Mouse (Mus musculus) heart, postnatal 10 days (tissue): ENCODE measurements around the gene AI467606. TPM values are rescaled to one million over a fixed set of nuclear protein-coding genes. Genes with fewer than 3 reads are reported as not detected.

Source experiments
- microRNA-seq, 2 experiments: library from miRNA; unstranded; fragments of <30 nt; microRNA quantifications; one replicate each; pipeline ENCODE4 v1.2.0; 2022
- total RNA-seq, 2 experiments: library from RNA; stranded (reverse); gene quantifications; 2 replicates each; pipeline ENCODE4 v1.2.3; 2021

AI467606 gene
- total RNA-seq, 2 experiments from 2014 or later: 0.94 to 1.5 TPM

Small RNA genes lying within 50 kb of the gene (microRNA-seq; reads per million reads assigned to microRNA genes)
- 0 reads per million in 2 experiments for gene Gm44343

Other genes starting within 250 kb of the AI467606 start
- not detected for gene Doc2a, start 243.9 kb upstream of the AI467606 start, total RNA-seq
- gene Hirip3, start 229.4 kb upstream of the AI467606 start, total RNA-seq: 10 to 100 TPM; 10.3 to 13.8 TPM
- gene Ino80e, start 229.0 kb upstream of the AI467606 start, total RNA-seq: 10 to 100 TPM; 23.8 to 30.0 TPM
- 10 to 100 TPM; 65.6 to 65.7 TPM for gene Taok2, start 206.7 kb upstream of the AI467606 start, total RNA-seq
- gene Tmem219, start 168.4 kb upstream of the AI467606 start, total RNA-seq: 10 to 100 TPM; 16.3 to 17.6 TPM
- 1 to 10 TPM; 7.7 to 9.7 TPM for gene Kctd13, start 162.5 kb upstream of the AI467606 start, total RNA-seq
- not detected for gene Asphd1, start 141.8 kb upstream of the AI467606 start, total RNA-seq
- gene Sez6l2, start 140.8 kb upstream of the AI467606 start, total RNA-seq: 10 to 100 TPM; 23.3 to 30.4 TPM
- 10 to 100 TPM; 73.8 to 82.0 TPM for gene Cdipt, start 115.4 kb upstream of the AI467606 start, total RNA-seq
- under 1 TPM; 0.47 to 0.84 TPM for gene Cdiptos, start 115.3 kb upstream of the AI467606 start, total RNA-seq
- 10 to 100 TPM; 45.3 to 50.1 TPM for gene Mvp, start 76.7 kb upstream of the AI467606 start, total RNA-seq
- not detected for gene Pagr1b, start 74.9 kb upstream of the AI467606 start, total RNA-seq
- gene Pagr1a, start 74.0 kb upstream of the AI467606 start, total RNA-seq: 10 to 100 TPM in 1 of 2 experiments, 1 to 10 TPM in 1; 6.4 to 19.6 TPM
- 10 to 100 TPM; 19.0 to 27.2 TPM for gene Gm42742, start 70.3 kb upstream of the AI467606 start, total RNA-seq
- gene Prrt2, start 70.1 kb upstream of the AI467606 start, total RNA-seq: 1 to 10 TPM; 1.0 to 2.3 TPM
- gene Maz, start 64.3 kb upstream of the AI467606 start, total RNA-seq: 100 to 1,000 TPM; 106 to 113 TPM
- 10 to 100 TPM; 15.3 to 17.6 TPM for gene Kif22, start 48.9 kb upstream of the AI467606 start, total RNA-seq
- gene Zg16, start 4.0 kb upstream of the AI467606 start, total RNA-seq: not detected
- under 1 TPM in 1 of 2 experiments, not detected in 1; 0.29 TPM for gene Qprt, start 30.9 kb downstream of the AI467606 start, total RNA-seq
- under 1 TPM; 0.72 to 0.84 TPM for gene Spn, start 46.5 kb downstream of the AI467606 start, total RNA-seq
- gene Cd2bp2, start 104.7 kb downstream of the AI467606 start, total RNA-seq: 10 to 100 TPM; 46.8 to 49.2 TPM
- gene Tbc1d10b, start 117.1 kb downstream of the AI467606 start, total RNA-seq: 10 to 100 TPM; 35.3 to 37.2 TPM
- 1 to 10 TPM; 1.7 to 2.5 TPM for gene Mylpf, start 117.5 kb downstream of the AI467606 start, total RNA-seq
- gene Zfp553, start 141.7 kb downstream of the AI467606 start, total RNA-seq: 1 to 10 TPM; 6.8 to 8.8 TPM
- 10 to 100 TPM; 11.5 to 15.5 TPM for gene Sept1, start 141.8 kb downstream of the AI467606 start, total RNA-seq
- gene Zfp771, start 152.9 kb downstream of the AI467606 start, total RNA-seq: 10 to 100 TPM; 14.3 to 15.9 TPM
- 10 to 100 TPM; 45.2 to 48.5 TPM for gene Dctpp1, start 169.3 kb downstream of the AI467606 start, total RNA-seq
- 10 to 100 TPM; 39.4 to 49.4 TPM for gene Sephs2, start 182.7 kb downstream of the AI467606 start, total RNA-seq
- gene Itgal, start 204.9 kb downstream of the AI467606 start, total RNA-seq: 1 to 10 TPM; 2.8 to 3.7 TPM